Comparison of ENCODE assay signal across 9 mouse cellular contexts in the genomic region with DNA sequence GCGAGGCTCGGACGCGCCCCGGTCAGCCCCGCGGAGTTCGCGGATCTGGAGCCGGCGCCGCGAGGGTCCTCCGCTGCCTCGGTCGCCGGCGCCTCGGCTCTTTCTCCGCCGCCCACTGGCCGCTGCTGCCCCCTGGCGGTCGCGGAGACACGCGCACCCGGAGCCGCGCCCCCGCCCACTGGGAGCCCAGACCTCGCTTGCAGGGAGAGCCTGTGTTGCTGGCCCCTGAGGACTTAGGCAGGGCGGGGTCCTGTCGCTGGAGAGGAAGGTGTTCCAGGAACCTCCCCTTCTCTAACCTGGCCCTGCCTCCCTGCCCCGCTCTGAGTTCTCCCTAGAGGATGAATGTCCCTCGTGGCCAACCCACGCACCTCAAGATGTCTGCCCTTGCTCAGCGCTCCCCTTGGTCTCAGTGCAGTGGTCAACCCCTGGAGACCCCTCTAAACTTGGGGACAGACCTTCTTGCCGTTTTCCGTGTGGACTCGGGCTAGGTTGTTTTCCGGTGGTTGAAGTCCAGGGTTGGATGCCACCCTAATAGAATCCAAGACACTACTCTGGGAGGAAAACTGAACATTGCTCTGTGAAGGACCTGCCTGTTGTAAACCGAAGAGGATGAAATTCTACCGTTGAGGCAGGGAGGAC. TPM values are rescaled to one million over a fixed set of nuclear protein-coding genes. Genes with fewer than 3 reads are reported as not detected.
DNase-seq lines count a peak whose midpoint lies in the region; ATAC-seq and TF ChIP-seq lines count a peak whose summit lies in the region.
"Had no signal": no experiment of that assay in that cellular context is flagged by ENCODE, and none has a peak within 500 bp of the region (broad histone marks: within the 10 kb centered on the region; RNA-seq: fewer than 3 reads in every experiment).

No protein-coding gene starts in this region.

- no peaks in the 10 kb centered on the region; the same call in 1 of the 2 replicates for H3K4me1 ChIP-seq in forebrain, embryonic 11.5 days (replicated peaks; ENCODE audit: control insufficient read depth, insufficient read depth, low read length)
- peaks cover 0 to 2% of the 10 kb centered on the region in 2 experiments; a peak in 1 of 4 replicates for H3K4me1 ChIP-seq in heart, embryonic 14.5 days (ENCODE audit: control insufficient read depth in 2 of 2, insufficient read depth in 2 of 2, low read length in 2 of 2)
- peaks cover 5% of the 10 kb centered on the region; the same call in 1 of the 2 replicates for H3K4me1 ChIP-seq in kidney, postnatal 0 days (replicated peaks; ENCODE audit: insufficient read depth, low read length)
- H3K4me1 ChIP-seq in liver, embryonic 12.5 days = no peaks in the 10 kb centered on the region

- TF ChIP-seq POLR2A in myocyte (IDR thresholded peaks at IDR 0.05; ENCODE audit: insufficient read length, low read depth) = no peak

- H3K4me2 ChIP-seq in forebrain, embryonic 11.5 days (ENCODE audit: low read depth, low read length, severe bottlenecking) = peak overlapping the region; percentile 77; the same call in 1 of the 2 replicates
- H3K4me2 ChIP-seq in heart, embryonic 14.5 days (ENCODE audit: low read length) = peak overlapping the region; percentile 79
- H3K4me2 ChIP-seq in kidney, postnatal 0 days (ENCODE audit: low read length) = peak overlapping the region; percentile 64
- H3K4me2 ChIP-seq in liver, embryonic 12.5 days = peak overlapping the region; percentile 83
- no peak overlapping the region for H3K4me2 ChIP-seq in myocyte (ENCODE audit: low read depth)

- peak overlapping the region; percentile 87 for H3K9ac ChIP-seq in forebrain, embryonic 11.5 days (ENCODE audit: low read length)
- peak overlapping the region; percentile 87 for H3K9ac ChIP-seq in heart, embryonic 14.5 days (ENCODE audit: low read length)
- H3K9ac ChIP-seq in kidney, postnatal 0 days (ENCODE audit: low read depth, low read length) = peak overlapping the region; percentile 80
- H3K9ac ChIP-seq in liver, embryonic 12.5 days = peak overlapping the region; percentile 68

- peak; percentile 87 for TF ChIP-seq CTCF in kidney, postnatal 0 days (IDR thresholded peaks at IDR 0.05; ENCODE audit: low read depth)

- peak; percentile 84 for DNase-seq in CD4-positive, CD25-positive, alpha-beta regulatory T cell, adult 2 months (ENCODE audit: low read depth, low spot score)
- DNase-seq in c-Kit-positive CD71-positive TER-119-negative erythroid progenitor cells, embryonic 14.5 days (ENCODE audit: low read depth) = peak; percentile 35
- DNase-seq in forebrain, embryonic 11.5 days (ENCODE audit: low spot score) = peak; percentile 95
- peak; percentile 85 for DNase-seq in kidney, postnatal 0 days (ENCODE audit: low spot score)
- DNase-seq in spleen, postnatal 36 days (ENCODE audit: low spot score in 2 of 2) = peak; percentile 48 to 51

- peak overlapping the region; percentile 59 for H3K27ac ChIP-seq in forebrain, embryonic 11.5 days (ENCODE audit: low read depth, low read length)
- peak overlapping the region in 1 of 2 experiments; percentile 82; a peak in 2 of 4 replicates for H3K27ac ChIP-seq in heart, embryonic 14.5 days (replicated peaks in 1 of 2; ENCODE audit: control insufficient read depth in 1 of 2, insufficient read depth in 1 of 2, low read depth in 2 of 2, low read length in 2 of 2)
- H3K27ac ChIP-seq in kidney, postnatal 0 days = peak overlapping the region; percentile 85
- peak overlapping the region; percentile 26; the same call in 1 of the 2 replicates for H3K27ac ChIP-seq in liver, embryonic 12.5 days

- 14% methylated on average over 41 of the region's 44 CpGs for WGBS in forebrain, embryonic 11.5 days
- 11% methylated on average over 44 of the region's 44 CpGs for WGBS in heart, embryonic 14.5 days
- WGBS in kidney, postnatal 0 days = 12% methylated on average over 40 of the region's 44 CpGs
- WGBS in liver, embryonic 12.5 days (ENCODE audit: insufficient replicate concordance) = 16% methylated on average over 41 of the region's 44 CpGs

- no peaks in the 10 kb centered on the region for H3K79me2 ChIP-seq in myocyte (ENCODE audit: control insufficient read depth, insufficient read depth)

- ATAC-seq in forebrain, embryonic 11.5 days (replicated peaks; ENCODE audit: low FRiP score) = peak; percentile 78
- ATAC-seq in heart, embryonic 14.5 days (ENCODE audit: insufficient number of reproducible peaks, insufficient read depth, low FRiP score, low read depth) = peak; percentile 68
- ATAC-seq in kidney, postnatal 0 days (replicated peaks; ENCODE audit: low FRiP score, low read depth) = peak; percentile 70
- ATAC-seq in liver, embryonic 12.5 days = peak; percentile 56

- no peaks in the 10 kb centered on the region for H3K9me3 ChIP-seq in forebrain, embryonic 11.5 days (ENCODE audit: control insufficient read depth, low read length)
- no peaks in the 10 kb centered on the region for H3K9me3 ChIP-seq in heart, embryonic 14.5 days (ENCODE audit: control insufficient read depth, low read length)
- H3K9me3 ChIP-seq in kidney, postnatal 0 days (replicated peaks; ENCODE audit: low read length) = no peaks in the 10 kb centered on the region
- H3K9me3 ChIP-seq in liver, embryonic 12.5 days (replicated peaks) = no peaks in the 10 kb centered on the region

- H3K4me3 ChIP-seq in forebrain, embryonic 11.5 days (ENCODE audit: low read depth, low read length) = peak overlapping the region; percentile 74
- H3K4me3 ChIP-seq in heart, embryonic 14.5 days (ENCODE audit: control insufficient read depth in 1 of 2, insufficient read depth in 1 of 2, low read depth in 1 of 2, low read length in 2 of 2) = peak overlapping the region; percentile 79 to 83
- H3K4me3 ChIP-seq in kidney, postnatal 0 days (replicated peaks; ENCODE audit: low read depth, low read length) = peak overlapping the region; percentile 84
- peak overlapping the region; percentile 65 for H3K4me3 ChIP-seq in liver, embryonic 12.5 days
- peak overlapping the region; percentile 16 for H3K4me3 ChIP-seq in myocyte

- H3K27me3 ChIP-seq in forebrain, embryonic 11.5 days (ENCODE audit: control insufficient read depth, insufficient read depth, low read length) = no peaks in the 10 kb centered on the region
- H3K27me3 ChIP-seq in heart, embryonic 14.5 days (ENCODE audit: control insufficient read depth, insufficient read depth, low read length) = peaks cover 15% of the 10 kb centered on the region; the same call in 1 of the 2 replicates
- H3K27me3 ChIP-seq in kidney, postnatal 0 days (ENCODE audit: insufficient read depth, low read length) = no peaks in the 10 kb centered on the region; the same call in 1 of the 2 replicates
- peaks cover 42% of the 10 kb centered on the region for H3K27me3 ChIP-seq in liver, embryonic 12.5 days (replicated peaks)
- H3K27me3 ChIP-seq in myocyte (ENCODE audit: control insufficient read depth, insufficient read depth, insufficient read length) = peaks cover 7% of the 10 kb centered on the region

- no peak overlapping the region for H3ac ChIP-seq in myocyte (ENCODE audit: control insufficient read depth, insufficient read length)

- H3K36me3 ChIP-seq in forebrain, embryonic 11.5 days (ENCODE audit: control insufficient read depth, insufficient read depth, low read length) = no peaks in the 10 kb centered on the region
- H3K36me3 ChIP-seq in heart, embryonic 14.5 days (ENCODE audit: control insufficient read depth, insufficient read depth, low read length) = no peaks in the 10 kb centered on the region
- no peaks in the 10 kb centered on the region for H3K36me3 ChIP-seq in kidney, postnatal 0 days (ENCODE audit: insufficient read depth, low read length)
- H3K36me3 ChIP-seq in liver, embryonic 12.5 days = no peaks in the 10 kb centered on the region
- H3K36me3 ChIP-seq in myocyte (ENCODE audit: control insufficient read depth, insufficient read depth) = no peaks in the 10 kb centered on the region
- H3K36me3 ChIP-seq: G1E had no signal

TF ChIP-seq in myocyte, 11 proteins besides CTCF, POLR2A, EP300 and RAD21:
- TF ChIP-seq TCF12 (IDR thresholded peaks at IDR 0.05; ENCODE audit: insufficient read depth, poor library complexity, severe bottlenecking) (no peak), SRF (IDR thresholded peaks at IDR 0.05; ENCODE audit: control insufficient read depth, insufficient read length, low read depth) (no peak), USF1 (IDR thresholded peaks at IDR 0.05; ENCODE audit: low read depth) (no peak), REST (IDR thresholded peaks at IDR 0.05; ENCODE audit: insufficient read depth, insufficient read length) (no peak)

RNA-seq across cellular contexts. Expression of gene Srgap1, which starts 0.7 kb away (rescaled TPM):
- 11.7 and 12.0 TPM in 2 replicates for polyA plus RNA-seq in forebrain, embryonic 11.5 days (2014; fragmentation: Nextera tagmentation; extraction: Ambion mirVana)
- polyA plus RNA-seq in heart, embryonic 14.5 days (2014; fragmentation: Nextera tagmentation; extraction: Ambion mirVana) = 8.4 and 9.3 TPM in 2 replicates
- 10.2 and 13.1 TPM in 2 replicates for polyA plus RNA-seq in kidney, postnatal 0 days (2015; fragmentation: Nextera tagmentation; extraction: Ambion mirVana)
- polyA plus RNA-seq in liver, embryonic 12.5 days (2016; fragmentation: Nextera tagmentation; extraction: Ambion mirVana) = 2.3 and 2.7 TPM in 2 replicates
- polyA plus RNA-seq in myocyte (2012; fragmentation: generic; extraction: Trizol) = 1.2 TPM
- polyA plus RNA-seq: G1E had no signal

RNA-seq across cellular contexts. Expression of gene Rxylt1, which starts 49.3 kb away (rescaled TPM):
- 36.2 and 40.9 TPM in 2 replicates for polyA plus RNA-seq in forebrain, embryonic 11.5 days (2014; fragmentation: Nextera tagmentation; extraction: Ambion mirVana)
- 43.6 and 52.5 TPM in 2 replicates for polyA plus RNA-seq in heart, embryonic 14.5 days (2014; fragmentation: Nextera tagmentation; extraction: Ambion mirVana)
- 72.1 and 75.5 TPM in 2 replicates for polyA plus RNA-seq in kidney, postnatal 0 days (2015; fragmentation: Nextera tagmentation; extraction: Ambion mirVana)
- 20.1 and 21.5 TPM in 2 replicates for polyA plus RNA-seq in liver, embryonic 12.5 days (2016; fragmentation: Nextera tagmentation; extraction: Ambion mirVana)
- polyA plus RNA-seq in myocyte (2012; fragmentation: generic; extraction: Trizol) = 27.8 TPM

Comparison
In these comparisons a context has a peak if more than half of its experiments do, and no peak if none do; other contexts are left out.
1. DNase-seq: peak in every context shown above with its lines; median percentile 95 in forebrain, embryonic 11.5 days; 85 in kidney, postnatal 0 days; 84 in CD4-positive, CD25-positive, alpha-beta regulatory T cell, adult 2 months; 50 in spleen, postnatal 36 days; 35 in c-Kit-positive CD71-positive TER-119-negative erythroid progenitor cells, embryonic 14.5 days.
2. H3K4me3 ChIP-seq: peak in every context shown above with its lines; median percentile 84 in kidney, postnatal 0 days; 81 in heart, embryonic 14.5 days; 74 in forebrain, embryonic 11.5 days; 65 in liver, embryonic 12.5 days; 16 in myocyte.